Comparison of ENCODE assay signal across 20 mouse cellular contexts in the genomic region with DNA sequence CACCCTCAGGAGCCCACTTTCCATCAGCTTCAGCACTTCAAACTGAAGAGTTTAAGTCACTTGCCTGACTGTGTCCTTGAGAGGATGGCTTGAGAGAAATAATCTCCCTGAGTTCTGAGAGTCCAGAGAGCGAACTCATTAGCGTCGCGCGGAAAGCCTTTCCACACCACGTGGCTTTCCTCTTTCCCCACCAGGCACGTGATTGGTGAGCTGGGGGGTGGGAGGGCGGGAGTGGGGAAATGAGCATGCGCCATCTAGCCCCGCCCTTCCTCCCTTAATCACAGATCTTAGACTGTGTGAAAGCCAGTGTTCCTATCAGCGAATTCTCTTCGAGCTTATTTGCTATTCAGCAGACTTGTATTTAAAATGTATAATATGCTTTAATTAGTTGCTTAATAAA.
"Had no signal": no experiment of that assay in that cellular context is flagged by ENCODE, and none has a peak within 500 bp of the region (broad histone marks: within the 10 kb centered on the region; RNA-seq: fewer than 3 reads in every experiment).

No protein-coding gene starts in this region.

- H3K9ac ChIP-seq: kidney, embryonic 15.5 days; limb, embryonic 13.5 days; liver, embryonic 13.5 days; lung, embryonic 14.5 days; midbrain, embryonic 12.5 days; midbrain, embryonic 15.5 days; neural tube, embryonic 12.5 days; neural tube, embryonic 15.5 days had no signal

- H3K4me1 ChIP-seq: kidney, embryonic 15.5 days; limb, embryonic 13.5 days; liver, embryonic 13.5 days; midbrain, embryonic 12.5 days; midbrain, embryonic 15.5 days; neural tube, embryonic 12.5 days; neural tube, embryonic 15.5 days had no signal

- H3K27me3 ChIP-seq: kidney, embryonic 15.5 days; limb, embryonic 13.5 days; liver, embryonic 13.5 days; midbrain, embryonic 12.5 days; midbrain, embryonic 15.5 days; neural tube, embryonic 12.5 days; neural tube, embryonic 15.5 days had no signal

- H3K27ac ChIP-seq: kidney, embryonic 15.5 days; left cerebral cortex, adult 2 months; limb, embryonic 13.5 days; liver, embryonic 13.5 days; macrophage; midbrain, embryonic 12.5 days; midbrain, embryonic 15.5 days; neural tube, embryonic 12.5 days; neural tube, embryonic 15.5 days; stomach, postnatal 0 days had no signal

- H3K9me3 ChIP-seq: kidney, embryonic 15.5 days; limb, embryonic 13.5 days; liver, embryonic 13.5 days; midbrain, embryonic 12.5 days; midbrain, embryonic 15.5 days; neural tube, embryonic 12.5 days; neural tube, embryonic 15.5 days had no signal

- DNase-seq: kidney, adult 8-10 months; kidney, postnatal 10 days; kidney, postnatal 36 days; layer of hippocampus, postnatal 36 days; left cerebral cortex, postnatal 4 days; liver; liver, embryonic 13.5 days; lung, embryonic 14.5 days; thymus, adult 2 months; thymus, postnatal 14 days; thymus, postnatal 4 days had no signal

- H3K4me3 ChIP-seq: kidney, embryonic 15.5 days; left cerebral cortex, adult 2 months; limb, embryonic 13.5 days; liver, embryonic 13.5 days; midbrain, embryonic 12.5 days; midbrain, embryonic 15.5 days; neural tube, embryonic 12.5 days; neural tube, embryonic 15.5 days had no signal

- H3K36me3 ChIP-seq: kidney, embryonic 15.5 days; limb, embryonic 13.5 days; liver, embryonic 13.5 days; midbrain, embryonic 12.5 days; midbrain, embryonic 15.5 days; neural tube, embryonic 12.5 days; neural tube, embryonic 15.5 days had no signal
